Mouse (Mus musculus) monocyte, adult 2 months (primary cell): Measurements from ENCODE around the gene Acer3.

Experiments used
- DNase-seq, 2 experiments: peaks; one replicate each; pipeline ENCODE4 v3.0.0; 2022; ENCODE audit warnings: low spot score in 2 of 2, low read depth in 1 of 2

Gene Acer3

DNA sequence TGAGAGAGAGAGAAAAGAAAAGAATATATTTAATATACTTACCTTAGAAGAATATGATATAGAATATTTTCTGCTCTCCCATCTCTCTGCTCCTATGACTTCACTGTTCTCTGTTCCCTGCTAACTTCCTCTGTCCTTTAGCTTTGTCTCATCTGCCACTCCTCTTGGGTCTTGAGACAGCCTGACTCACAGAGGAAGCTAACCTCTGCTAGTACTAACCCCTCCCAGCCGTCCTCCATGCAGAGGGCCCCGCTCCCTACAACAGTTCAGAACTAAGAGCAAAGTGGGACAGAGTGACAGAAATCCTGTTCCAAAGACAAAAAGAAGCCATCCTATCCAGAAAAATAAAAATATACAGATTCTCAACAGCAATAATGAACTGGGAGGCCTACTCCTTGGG lies at the start of gene Acer3:
Gene Acer3, minus strand, starts transcription at position 126 of the 400 bp plus-strand sequence.
- DNase-seq = peak; percentile 53

GRCm38 (mm10) chr7:98369762-98370369 lies 48.9 kb upstream of the Acer3 start:
- DNase-seq = no peak

GRCm38 (mm10) chr7:98361662-98362061 lies 40.7 kb upstream of the Acer3 start:
- DNase-seq = no peak

DNA sequence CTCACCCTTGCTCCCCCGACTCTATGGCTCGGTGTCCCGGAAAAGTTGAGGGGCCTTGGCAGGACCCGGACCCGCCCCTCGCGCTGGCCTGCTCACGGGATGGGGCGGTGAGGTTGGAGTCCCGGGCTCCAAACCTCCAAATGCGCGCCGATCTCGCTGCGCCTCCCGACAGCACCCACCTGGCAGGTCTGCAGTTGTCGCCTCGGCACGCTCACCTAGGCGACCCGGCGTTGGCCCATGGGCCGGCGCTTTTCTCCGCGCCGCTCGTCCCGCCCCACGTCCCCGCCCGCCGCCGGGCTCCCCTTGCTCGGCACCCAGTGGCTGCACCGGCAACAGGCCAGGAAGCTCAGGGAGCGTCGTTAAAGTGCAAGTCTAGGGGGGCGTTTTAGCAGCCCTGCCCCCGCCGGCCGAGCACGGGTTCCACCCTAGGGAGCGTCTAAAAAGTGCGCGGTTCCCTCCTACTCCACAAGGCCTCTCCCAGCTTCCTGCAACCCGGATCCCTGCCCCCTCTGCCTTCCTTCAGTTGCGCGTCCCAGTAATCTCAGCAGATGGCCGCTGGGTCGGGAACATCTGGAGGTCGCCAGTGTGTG lies 40.1 kb upstream of the Acer3 start, which contains the start of gene Tsku:
Gene Tsku, minus strand, starts transcription at position 266 of the 590 bp plus-strand sequence.
- DNase-seq = no peak

- no peak for DNase-seq
These were observed 39.6 kb upstream of the Acer3 start for GRCm38 (mm10) chr7:98360621-98360990.

- DNase-seq = no peak
These were observed 39.1 kb upstream of the Acer3 start for GRCm38 (mm10) chr7:98359951-98360620.

DNA sequence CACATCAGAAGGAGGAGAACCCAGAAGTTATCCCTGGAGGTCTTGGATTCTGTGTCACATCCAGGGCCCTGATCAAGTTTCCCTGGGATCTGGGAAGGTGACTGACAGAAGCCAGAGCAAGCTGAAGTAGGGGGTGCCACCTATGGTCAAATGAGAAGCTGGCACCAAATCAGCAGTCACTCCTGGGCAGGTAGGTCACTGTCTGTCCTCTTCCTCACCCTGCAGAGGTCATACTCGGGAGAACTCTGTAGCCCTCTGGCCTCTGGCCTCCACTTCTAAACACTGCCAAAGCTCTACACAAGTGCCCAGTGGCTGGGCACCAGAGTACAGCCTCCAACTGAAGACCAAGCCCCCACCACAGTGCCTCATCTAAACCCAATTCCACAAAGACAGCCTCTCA lies 37.0 kb upstream of the Acer3 start:
- DNase-seq = no peak

- no peak for DNase-seq
These were observed 36.3 kb upstream of the Acer3 start for GRCm38 (mm10) chr7:98357324-98357723.

DNA sequence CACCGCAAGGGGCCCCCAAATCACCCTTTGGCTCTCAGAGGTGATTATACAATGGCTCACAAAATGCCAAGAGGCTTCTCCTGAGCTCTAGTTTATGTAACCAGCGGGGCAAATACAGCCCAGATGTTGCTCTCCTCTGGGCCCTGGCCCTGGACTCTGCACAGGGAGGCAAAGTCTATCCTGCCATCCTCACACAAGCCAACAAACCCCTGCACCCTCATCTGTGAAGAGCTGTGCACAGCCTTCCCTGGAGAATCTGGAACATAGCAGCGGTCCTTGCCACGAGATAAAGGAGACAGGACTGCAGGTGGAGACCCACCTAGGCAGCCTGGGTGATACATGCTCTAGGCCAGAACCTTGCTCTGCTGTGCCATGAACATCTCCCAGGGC lies 33.9 kb upstream of the Acer3 start:
- DNase-seq = no peak

DNA sequence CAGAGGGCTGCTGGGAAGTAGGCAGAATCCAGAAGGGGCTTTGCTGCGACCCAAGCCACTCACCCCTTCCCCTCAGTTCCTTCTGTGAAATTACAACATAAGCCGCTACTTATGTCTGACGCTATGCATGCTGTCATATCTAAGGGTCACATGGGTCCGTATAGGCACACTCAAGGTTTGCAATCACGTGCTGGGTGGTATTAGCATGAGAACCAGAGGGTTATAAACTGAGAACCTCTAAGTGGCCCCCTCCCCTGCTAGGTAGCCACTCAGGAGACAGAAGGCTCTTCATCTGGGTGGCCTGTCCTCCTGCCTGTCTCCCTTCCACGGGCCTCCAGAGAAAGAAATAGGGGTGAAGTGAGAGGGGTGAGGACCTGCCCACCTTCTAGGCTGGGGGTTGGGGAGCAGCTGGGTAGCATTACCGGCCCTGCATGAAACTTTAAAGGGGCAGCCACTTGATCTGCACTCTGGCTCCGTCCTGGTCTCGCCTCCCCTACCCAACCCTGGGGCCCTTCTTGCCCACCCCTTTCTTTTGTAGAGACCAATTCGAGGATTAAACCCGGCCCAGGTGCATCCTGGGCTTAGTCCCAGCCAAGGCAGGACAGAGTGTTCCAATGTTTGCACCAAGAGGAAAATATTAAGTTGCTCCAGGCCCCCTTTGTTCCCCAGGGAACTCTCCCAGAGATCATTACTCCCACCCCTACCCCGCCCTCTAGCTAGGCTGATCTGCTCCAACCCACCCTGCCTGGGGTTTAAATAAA lies 33.3 kb upstream of the Acer3 start:
- no peak for DNase-seq

DNA sequence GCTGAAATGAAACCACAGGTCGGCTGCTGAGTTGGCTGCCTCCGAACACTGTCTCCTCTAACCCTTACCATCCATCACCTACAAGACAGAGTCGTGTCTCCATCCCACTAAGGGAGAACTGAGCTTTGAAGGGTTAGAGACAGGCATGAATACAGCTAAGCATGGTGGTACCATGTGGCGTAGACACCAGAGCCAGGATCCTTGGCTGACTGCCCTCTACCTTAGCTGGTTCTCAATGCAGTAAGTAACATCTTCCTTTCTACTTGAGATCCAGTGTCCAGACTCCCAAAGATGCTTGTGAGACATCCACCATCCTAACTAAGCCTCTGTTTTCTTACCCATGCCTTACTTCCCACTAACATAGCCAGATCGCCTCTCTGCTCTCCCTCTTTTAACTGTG lies 32.6 kb upstream of the Acer3 start:
- DNase-seq = no peak

DNA sequence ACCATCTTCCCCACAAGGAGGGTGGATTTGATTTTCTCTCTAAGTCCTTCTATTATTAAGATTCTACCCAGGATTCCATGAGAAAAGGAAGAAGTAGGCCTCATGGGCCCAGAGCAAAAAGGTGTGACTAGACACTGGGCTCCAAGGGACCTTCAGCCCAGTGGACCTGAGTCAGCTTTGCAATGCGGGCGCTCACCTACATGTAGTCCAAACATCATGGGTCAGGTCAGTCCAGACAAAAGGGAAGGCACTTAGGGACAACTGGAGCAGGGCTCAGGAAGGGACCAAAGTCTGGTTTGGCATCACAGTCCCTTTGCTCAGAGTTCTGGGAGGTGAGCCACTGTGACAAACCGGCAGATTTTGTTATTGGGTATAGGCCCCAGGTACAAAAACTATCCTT lies 30.5 kb upstream of the Acer3 start:
- no peak for DNase-seq

GRCm38 (mm10) chr7:98349821-98350220 lies 28.8 kb upstream of the Acer3 start:
- DNase-seq = no peak

- DNase-seq = peak; percentile 55 to 72
These were observed 28.1 kb upstream of the Acer3 start for GRCm38 (mm10) chr7:98349096-98349495.

GRCm38 (mm10) chr7:98348043-98348442 lies 27.0 kb upstream of the Acer3 start:
- peak in 1 of 2 experiments; percentile 43 for DNase-seq

GRCm38 (mm10) chr7:98347471-98347870 lies 26.5 kb upstream of the Acer3 start:
- DNase-seq = no peak

- DNase-seq = no peak
These were observed 24.0 kb upstream of the Acer3 start for GRCm38 (mm10) chr7:98345036-98345435.

- DNase-seq = peak; percentile 32 to 44
These were observed 23.4 kb upstream of the Acer3 start for GRCm38 (mm10) chr7:98344361-98344760.

DNA sequence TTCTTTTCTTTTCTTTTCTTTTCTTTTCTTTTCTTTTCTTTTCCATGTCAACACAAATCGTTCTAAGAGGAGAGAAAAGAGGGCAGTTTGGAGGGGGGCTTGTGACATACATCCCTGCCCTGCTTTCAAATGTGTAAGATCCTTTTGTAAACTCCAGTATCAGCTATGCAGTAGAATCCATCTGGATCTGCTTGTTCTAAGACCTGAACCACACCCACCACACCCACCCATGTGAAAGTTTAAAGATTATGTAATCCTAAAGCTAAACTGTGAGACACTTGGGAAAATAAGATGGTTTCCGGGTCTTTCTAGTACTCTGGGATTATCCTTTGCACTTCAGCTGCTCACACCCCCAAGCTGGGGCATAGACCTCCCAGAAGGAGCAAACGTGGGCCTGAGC lies 21.2 kb upstream of the Acer3 start:
- no peak for DNase-seq

- DNase-seq = peak; percentile 39 to 72
These were observed 20.5 kb upstream of the Acer3 start for GRCm38 (mm10) chr7:98341475-98341874.

- DNase-seq = no peak
These were observed 19.3 kb upstream of the Acer3 start for GRCm38 (mm10) chr7:98340343-98340742.

GRCm38 (mm10) chr7:98333987-98334386 lies 13.0 kb upstream of the Acer3 start:
- no peak for DNase-seq
